Mouse (Mus musculus) B cell, adult 2 months (primary cell): Measurements from ENCODE around the gene Gm10665.
"Not testable (repeated sequence)": the region's sequence is repeated elsewhere in the genome, so short reads cannot be mapped to it uniquely, and the experiment has no call there.

ENCODE experiments used
- DNase-seq, 2 experiments: peaks; one replicate each; pipeline ENCODE4 v3.0.0; 2022

The Gm10665 gene

GRCm38 (mm10) chr7:22463975-22464374 lies at the start of gene Gm10665:
Gene Gm10665 (minus strand): TSS chr7:22464075.
- not testable (repeated sequence) for DNase-seq

DNA sequence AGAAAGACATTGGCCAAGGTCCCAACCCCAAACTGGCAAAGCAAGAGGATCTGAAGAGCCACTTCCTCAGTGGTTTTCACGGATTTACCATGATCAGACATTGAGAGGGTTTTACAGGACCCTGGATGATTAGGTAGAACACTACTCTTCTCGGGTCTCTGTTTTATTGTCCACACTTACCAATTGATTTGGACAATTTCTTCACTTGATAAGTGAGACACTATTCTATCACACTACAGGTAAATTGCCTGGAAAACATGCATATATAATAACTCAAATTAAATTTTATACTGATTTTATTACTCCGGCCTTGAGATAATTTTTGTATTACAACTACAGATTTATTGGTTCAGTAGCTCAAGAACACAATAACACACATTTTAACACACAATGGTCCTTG lies 35.7 kb upstream of the Gm10665 start, which contains the start of gene Vmn1r151:
Gene Vmn1r151, minus strand, starts transcription at position 101 of the 400 bp plus-strand sequence.
- not testable (repeated sequence) for DNase-seq

- DNase-seq: not testable (repeated sequence)
Measured at GRCm38 (mm10) chr7:22438129-22438528, 25.7 kb downstream of the Gm10665 start, which contains the start of gene Vmn1r149. Gene Vmn1r149 (minus strand): TSS chr7:22438229.

DNA sequence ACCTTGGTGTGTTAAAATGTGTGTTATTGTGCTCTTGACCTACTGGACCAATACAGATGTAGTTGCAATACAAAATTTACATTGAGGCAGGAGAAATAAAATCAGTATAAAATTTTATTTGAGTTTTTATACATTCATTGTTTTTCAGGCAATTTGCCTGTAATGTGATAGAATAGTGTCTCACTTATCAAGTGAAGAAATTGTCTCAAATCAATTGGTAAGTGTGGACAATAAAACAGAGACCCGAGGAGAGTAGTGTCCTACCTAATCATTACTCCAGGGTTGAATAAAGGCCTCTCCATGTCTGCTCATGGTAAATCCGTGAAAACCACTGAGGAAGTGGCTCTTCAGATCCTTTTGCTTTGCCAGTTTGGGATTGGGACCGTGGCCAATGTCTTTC lies 50.6 kb downstream of the Gm10665 start, which contains the start of gene Vmn1r148:
Gene Vmn1r148, plus strand, starts transcription at position 301 of the 400 bp plus-strand sequence.
- DNase-seq: not testable (repeated sequence)
